Mouse (Mus musculus): ENCODE measurements around the gene Ctxn2.

- TF ChIP-seq GATA1 (IDR thresholded peaks at IDR 0.05; ENCODE audit: borderline replicate concordance, low read length) = no peak
- TF ChIP-seq FLI1 (IDR thresholded peaks at IDR 0.05; ENCODE audit: low read length) = no peak
Measured at GRCm38 (mm10) chr2:125196771-125197170, 60.3 kb downstream of the Ctxn2 start.
